Mouse (Mus musculus): ENCODE data around the gene Col18a1. TPM values are rescaled to one million over a fixed set of nuclear protein-coding genes. Genes with fewer than 3 reads are reported as not detected.

The Col18a1 gene
- polyA plus RNA-seq, 1 experiment from 2014 or later = 96.2 TPM

DNA sequence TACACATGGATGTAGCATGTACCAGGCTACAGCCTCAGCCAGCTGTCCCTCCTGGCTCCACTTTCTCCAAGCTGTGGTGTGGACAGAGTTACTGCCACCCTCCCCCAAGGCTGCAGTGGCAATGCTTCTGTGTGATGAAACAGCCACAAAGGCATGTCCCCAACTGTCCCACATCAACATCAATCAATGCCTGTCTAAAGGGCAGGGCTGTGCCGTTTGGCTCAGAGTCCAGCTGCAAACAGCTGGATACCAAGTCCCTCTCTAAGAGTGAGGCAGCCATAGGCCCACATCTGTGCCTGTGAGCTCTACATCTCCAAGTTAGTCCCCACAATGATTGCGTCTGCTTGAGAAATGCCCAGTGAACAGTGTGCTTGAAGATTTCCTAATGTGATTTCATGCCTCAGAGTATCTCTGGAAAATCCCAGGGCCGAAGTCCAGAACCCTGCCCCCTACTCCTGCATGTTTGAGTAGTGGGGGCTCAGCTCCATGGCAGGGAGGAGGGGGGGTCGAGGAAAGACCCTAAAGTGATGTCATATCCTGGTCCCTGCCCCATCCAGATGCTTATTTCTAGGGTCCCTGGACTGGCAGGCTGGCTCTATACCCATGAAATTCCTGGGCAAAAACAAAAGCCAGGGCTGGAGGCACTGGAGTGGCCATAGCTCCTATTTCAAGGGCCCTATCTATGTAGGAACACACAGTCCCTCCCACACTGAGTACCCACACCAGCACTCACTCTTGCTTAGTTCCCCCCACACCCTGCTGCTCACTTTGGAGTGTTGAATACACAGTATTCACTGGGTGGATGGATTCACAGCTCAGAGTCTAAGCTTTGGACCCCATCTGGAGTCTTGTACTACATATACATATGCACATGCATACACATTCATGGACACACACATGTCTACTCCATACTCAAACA is 49.6 kb downstream of the Col18a1 start:
- Histone ChIP-seq H3K9me3 (replicated peaks; ENCODE audit: control insufficient read depth, low read length) (no peaks in the 10 kb centered on the region), H3K36me3 (ENCODE audit: control insufficient read depth, insufficient read depth) (no peaks in the 10 kb centered on the region), H3K27me3 (ENCODE audit: control insufficient read depth, insufficient read depth, low read length) (no peaks in the 10 kb centered on the region), H3K27ac (ENCODE audit: low read length) (peak overlapping the region; percentile 20), H3K4me3 (ENCODE audit: low read length) (no peak overlapping the region), H3K9ac (ENCODE audit: low read length) (no peak overlapping the region), H3K4me1 (ENCODE audit: control insufficient read depth, insufficient read depth, low read length) (peaks cover 25% of the 10 kb centered on the region), H3K4me2 (ENCODE audit: low read depth, low read length) (no peak overlapping the region)
- no peak for ATAC-seq (replicated peaks; ENCODE audit: extremely low read depth, insufficient read depth, low FRiP score)
- 38% methylated on average over 4 of the region's 4 CpGs for WGBS

DNA sequence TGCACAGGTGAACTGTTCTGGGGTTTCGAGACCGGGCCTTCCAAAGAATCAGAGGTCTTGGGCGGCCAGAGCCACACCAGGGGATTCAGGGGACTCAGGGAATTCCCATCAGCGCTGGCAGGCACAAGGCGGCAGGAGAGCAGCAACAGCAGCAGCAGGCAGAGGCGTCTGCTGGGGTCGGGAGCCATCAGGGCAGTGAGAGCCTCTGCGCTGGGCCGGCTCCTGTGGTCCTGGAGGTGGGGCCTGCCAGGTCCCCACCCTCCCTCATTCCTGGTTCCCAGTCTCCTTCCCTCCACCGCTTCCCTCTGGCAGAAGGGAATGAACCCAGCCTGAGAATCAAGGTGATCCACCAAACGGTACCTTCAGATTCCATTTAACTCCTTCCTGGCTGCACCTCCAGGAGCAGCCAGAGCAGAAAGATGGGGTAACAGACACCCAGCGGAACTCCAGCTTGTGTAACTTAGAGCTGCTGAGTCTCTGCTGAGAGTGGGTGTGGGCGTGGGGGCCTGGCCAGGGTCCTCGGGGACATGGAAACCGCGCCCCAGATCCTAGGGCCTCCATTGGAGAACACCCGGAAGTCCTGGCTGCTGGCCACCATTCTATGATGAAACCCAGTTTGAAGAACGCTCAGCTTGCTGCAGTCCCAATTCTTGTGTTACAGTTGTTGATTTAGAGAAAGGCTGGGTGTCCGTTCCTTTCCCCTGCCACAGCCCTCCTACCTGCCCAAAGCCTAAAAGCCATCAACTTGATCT is 52.7 kb downstream of the Col18a1 start:
- Histone ChIP-seq H3K4me3 (ENCODE audit: low read length) (no peak overlapping the region), H3K9ac (ENCODE audit: low read length) (peak overlapping the region; percentile 8; the same call in 1 of the 2 replicates), H3K4me1 (ENCODE audit: control insufficient read depth, insufficient read depth, low read length) (peaks cover 36% of the 10 kb centered on the region), H3K36me3 (ENCODE audit: control insufficient read depth, insufficient read depth) (no peaks in the 10 kb centered on the region), H3K27me3 (ENCODE audit: control insufficient read depth, insufficient read depth, low read length) (no peaks in the 10 kb centered on the region), H3K27ac (ENCODE audit: low read length) (0 out of 2 replicates have a peak overlapping the region, but pooled peaks have one; percentile 12), H3K9me3 (replicated peaks; ENCODE audit: control insufficient read depth, low read length) (no peaks in the 10 kb centered on the region), H3K4me2 (ENCODE audit: low read depth, low read length) (peak overlapping the region; percentile 11; the same call in 1 of the 2 replicates)
- WGBS = 45% methylated on average over 19 of the region's 19 CpGs
- ATAC-seq (replicated peaks; ENCODE audit: extremely low read depth, insufficient read depth, low FRiP score) = no peak

DNA sequence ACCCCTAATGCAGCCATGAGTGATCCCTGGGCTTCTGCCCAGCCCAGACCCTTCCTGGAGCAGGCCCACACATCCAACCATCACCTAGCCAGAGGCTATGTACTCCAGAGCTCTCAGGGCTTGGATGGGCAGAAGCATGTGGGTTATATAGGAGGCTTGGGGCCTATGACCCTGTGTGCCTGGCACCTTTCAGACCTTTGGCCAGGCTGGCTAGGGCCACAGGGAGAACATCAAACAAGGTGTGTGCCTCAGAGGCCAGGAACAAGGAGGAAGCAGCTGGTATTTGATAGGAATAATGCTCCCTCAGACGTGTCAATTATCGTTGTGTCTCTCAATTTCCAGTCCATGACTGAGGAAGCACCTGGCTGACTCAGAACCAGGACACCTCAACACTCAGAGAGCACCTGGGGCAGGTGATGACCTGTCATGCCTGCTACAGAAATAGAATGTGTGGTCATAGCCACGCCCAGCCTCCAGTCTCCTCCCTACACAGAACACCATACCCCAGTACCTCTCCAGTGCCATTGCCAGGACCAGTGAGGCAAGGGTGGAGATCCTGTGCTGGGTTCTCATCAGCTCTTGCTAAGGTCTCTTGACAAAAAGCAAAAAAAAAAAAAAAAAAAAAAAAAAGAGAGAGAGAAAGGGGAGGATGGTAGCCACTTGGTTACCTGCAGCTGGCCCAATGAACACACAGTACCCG is 54.6 kb downstream of the Col18a1 start:
- WGBS = 79% methylated on average over 4 of the region's 4 CpGs
- H3K4me1 ChIP-seq (ENCODE audit: control insufficient read depth, insufficient read depth, low read length) = peaks cover 28% of the 10 kb centered on the region

DNA sequence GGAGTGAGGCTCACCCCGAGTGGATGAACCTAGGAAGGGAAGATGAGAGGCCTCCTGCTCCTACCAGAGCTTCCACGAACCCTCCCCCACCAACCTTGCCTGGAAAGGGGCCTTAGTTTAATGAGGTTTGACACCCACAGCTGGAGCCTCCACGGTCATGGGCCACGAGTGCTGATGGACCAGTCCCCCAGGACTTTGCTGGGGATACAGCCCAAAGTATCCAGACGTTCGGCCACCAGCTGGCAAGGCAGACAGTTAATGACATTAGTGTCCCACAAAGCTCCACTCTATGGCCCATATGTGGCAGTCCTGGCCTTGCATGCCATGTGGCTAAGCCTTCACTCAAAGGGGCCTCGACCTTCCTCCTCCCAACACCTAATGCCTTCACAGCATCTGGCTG is 55.5 kb downstream of the Col18a1 start:
- H3K4me1 ChIP-seq (ENCODE audit: control insufficient read depth, insufficient read depth, low read length) = peaks cover 23% of the 10 kb centered on the region
- H3K9ac ChIP-seq (ENCODE audit: low read length) = no peak overlapping the region
- no peak for ATAC-seq (replicated peaks; ENCODE audit: extremely low read depth, insufficient read depth, low FRiP score)
- 69% methylated on average over 7 of the region's 7 CpGs for WGBS
- H3K9me3 ChIP-seq (replicated peaks; ENCODE audit: control insufficient read depth, low read length) = 0 out of 2 replicates have a peak, but pooled peaks cover 1% of the 10 kb centered on the region
- no peak overlapping the region for H3K4me3 ChIP-seq (ENCODE audit: low read length)
- no peaks in the 10 kb centered on the region for H3K36me3 ChIP-seq (ENCODE audit: control insufficient read depth, insufficient read depth)
- no peaks in the 10 kb centered on the region for H3K27me3 ChIP-seq (ENCODE audit: control insufficient read depth, insufficient read depth, low read length)
- no peak overlapping the region for H3K4me2 ChIP-seq (ENCODE audit: low read depth, low read length)
- H3K27ac ChIP-seq (ENCODE audit: low read length) = no peak overlapping the region

More for the DNA sequence above, 54.6 kb downstream of the Col18a1 start:
- ATAC-seq (replicated peaks; ENCODE audit: extremely low read depth, insufficient read depth, low FRiP score) = no peak
- Histone ChIP-seq H3K4me3 (ENCODE audit: low read length) (no peak overlapping the region), H3K27ac (ENCODE audit: low read length) (no peak overlapping the region), H3K27me3 (ENCODE audit: control insufficient read depth, insufficient read depth, low read length) (no peaks in the 10 kb centered on the region), H3K4me2 (ENCODE audit: low read depth, low read length) (no peak overlapping the region), H3K9ac (ENCODE audit: low read length) (no peak overlapping the region), H3K36me3 (ENCODE audit: control insufficient read depth, insufficient read depth) (no peaks in the 10 kb centered on the region), H3K9me3 (replicated peaks; ENCODE audit: control insufficient read depth, low read length) (no peaks in the 10 kb centered on the region)

DNA sequence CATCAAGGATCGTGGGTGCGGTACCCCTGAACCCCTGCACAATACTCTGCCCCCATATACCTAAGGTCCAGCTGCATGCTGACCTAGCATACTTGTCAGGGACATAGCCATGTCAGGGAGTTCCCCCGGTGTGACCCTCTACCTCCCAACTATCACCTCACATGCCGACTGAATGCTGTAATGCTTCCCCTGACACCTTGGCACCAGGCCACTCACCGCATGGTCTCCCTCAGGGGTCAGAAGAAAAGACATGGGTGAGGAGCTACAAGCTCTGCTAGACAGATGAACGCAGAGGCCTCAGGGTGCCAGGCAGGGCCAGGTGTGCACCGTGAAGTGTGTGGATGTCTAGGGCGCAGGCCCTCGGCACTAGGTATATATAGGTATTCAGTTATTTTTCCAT is 56.3 kb downstream of the Col18a1 start:
- no peaks in the 10 kb centered on the region for H3K27me3 ChIP-seq (ENCODE audit: control insufficient read depth, insufficient read depth, low read length)
- no peak overlapping the region for H3K4me2 ChIP-seq (ENCODE audit: low read depth, low read length)
- 0 out of 2 replicates have a peak, but pooled peaks cover 2% of the 10 kb centered on the region for H3K9me3 ChIP-seq (replicated peaks; ENCODE audit: control insufficient read depth, low read length)
- peak; percentile 26; the same call in 1 of the 2 replicates for ATAC-seq (replicated peaks; ENCODE audit: extremely low read depth, insufficient read depth, low FRiP score)
- H3K4me1 ChIP-seq (ENCODE audit: control insufficient read depth, insufficient read depth, low read length) = peaks cover 23% of the 10 kb centered on the region
- WGBS = 59% methylated on average over 9 of the region's 9 CpGs
- H3K36me3 ChIP-seq (ENCODE audit: control insufficient read depth, insufficient read depth) = no peaks in the 10 kb centered on the region
- H3K9ac ChIP-seq (ENCODE audit: low read length) = no peak overlapping the region
- H3K4me3 ChIP-seq (ENCODE audit: low read length) = no peak overlapping the region
- H3K27ac ChIP-seq (ENCODE audit: low read length) = no peak overlapping the region

DNA sequence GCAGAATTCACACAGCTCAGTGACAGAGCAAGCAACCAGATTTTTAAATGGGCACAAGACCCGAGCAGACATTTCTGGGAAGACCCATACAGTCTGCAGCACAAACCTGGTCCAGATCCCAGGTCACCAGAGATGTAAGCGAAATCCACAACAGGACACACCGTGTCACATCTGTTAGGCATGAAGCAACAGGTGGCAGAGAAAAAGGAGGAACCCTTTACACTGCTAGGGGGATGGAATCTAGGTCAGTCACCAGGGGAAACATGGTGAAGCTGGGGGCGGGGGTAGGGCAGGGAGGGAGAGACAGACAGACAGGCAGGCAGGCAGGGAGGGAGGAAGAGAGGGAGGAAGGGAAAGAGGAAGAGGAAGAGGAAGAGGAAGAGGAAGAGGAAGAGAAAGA is 58.2 kb downstream of the Col18a1 start:
- Histone ChIP-seq H3K4me3 (ENCODE audit: low read length) (no peak overlapping the region), H3K27ac (ENCODE audit: low read length) (no peak overlapping the region), H3K27me3 (ENCODE audit: control insufficient read depth, insufficient read depth, low read length) (no peaks in the 10 kb centered on the region), H3K9me3 (replicated peaks; ENCODE audit: control insufficient read depth, low read length) (0 out of 2 replicates have a peak, but pooled peaks cover 2% of the 10 kb centered on the region), H3K4me2 (ENCODE audit: low read depth, low read length) (no peak overlapping the region), H3K9ac (ENCODE audit: low read length) (no peak overlapping the region), H3K36me3 (ENCODE audit: control insufficient read depth, insufficient read depth) (no peaks in the 10 kb centered on the region), H3K4me1 (ENCODE audit: control insufficient read depth, insufficient read depth, low read length) (peaks cover 14% of the 10 kb centered on the region)
- 63% methylated on average over 4 of the region's 4 CpGs for WGBS
- no peak for ATAC-seq (replicated peaks; ENCODE audit: extremely low read depth, insufficient read depth, low FRiP score)

DNA sequence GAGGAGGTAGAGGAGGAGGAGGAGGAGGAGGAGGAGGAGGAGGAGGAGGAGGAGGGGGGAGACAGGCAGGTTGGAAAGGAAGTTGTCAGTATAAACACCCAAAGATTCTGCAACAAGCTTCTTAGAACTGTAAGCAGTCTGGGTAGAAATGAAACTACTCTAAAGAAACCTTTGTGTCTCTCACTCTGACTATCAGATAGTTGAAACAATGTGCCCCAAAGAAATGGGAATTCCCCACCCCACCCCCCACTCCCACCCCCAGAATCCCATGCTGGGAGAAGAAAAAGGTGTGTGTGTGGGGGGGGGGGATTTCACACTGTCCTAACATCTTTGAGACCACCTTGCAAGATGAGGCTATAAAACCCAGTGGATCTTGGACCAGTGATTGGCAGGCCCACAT is 62.0 kb downstream of the Col18a1 start:
- no peaks in the 10 kb centered on the region for H3K27me3 ChIP-seq (ENCODE audit: control insufficient read depth, insufficient read depth, low read length)
- no peak overlapping the region for H3K9ac ChIP-seq (ENCODE audit: low read length)
- H3K4me2 ChIP-seq (ENCODE audit: low read depth, low read length) = no peak overlapping the region
- peaks cover 3% of the 10 kb centered on the region; the same call in 1 of the 2 replicates for H3K4me1 ChIP-seq (ENCODE audit: control insufficient read depth, insufficient read depth, low read length)
- H3K36me3 ChIP-seq (ENCODE audit: control insufficient read depth, insufficient read depth) = no peaks in the 10 kb centered on the region
- ATAC-seq (replicated peaks; ENCODE audit: extremely low read depth, insufficient read depth, low FRiP score) = no peak
- no peak overlapping the region for H3K4me3 ChIP-seq (ENCODE audit: low read length)
- H3K9me3 ChIP-seq (replicated peaks; ENCODE audit: control insufficient read depth, low read length) = 0 out of 2 replicates have a peak, but pooled peaks cover 2% of the 10 kb centered on the region
- H3K27ac ChIP-seq (ENCODE audit: low read length) = no peak overlapping the region

DNA sequence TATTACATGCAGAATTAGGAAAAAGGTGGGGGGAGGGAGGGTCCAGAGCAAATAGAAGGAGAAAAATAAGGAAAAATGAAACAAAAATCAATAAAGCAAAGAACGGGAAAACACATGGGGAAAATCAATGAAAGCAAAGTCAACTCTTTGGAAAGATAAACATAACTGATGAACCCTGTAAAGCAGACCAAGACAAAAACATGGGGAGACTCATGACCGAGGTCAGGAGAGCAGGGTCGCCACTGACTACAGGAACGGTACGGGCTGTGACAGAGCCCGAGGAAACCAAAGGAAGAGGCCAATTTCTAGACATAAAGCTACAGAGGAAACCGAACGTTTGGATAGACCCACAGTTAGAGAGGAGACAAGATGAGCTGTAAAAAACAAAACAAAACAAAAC is 62.7 kb downstream of the Col18a1 start:
- no peak overlapping the region for H3K9ac ChIP-seq (ENCODE audit: low read length)
- peaks cover 2% of the 10 kb centered on the region; the same call in 1 of the 2 replicates for H3K4me1 ChIP-seq (ENCODE audit: control insufficient read depth, insufficient read depth, low read length)
- H3K4me2 ChIP-seq (ENCODE audit: low read depth, low read length) = no peak overlapping the region
- no peak overlapping the region for H3K27ac ChIP-seq (ENCODE audit: low read length)
- no peak overlapping the region for H3K4me3 ChIP-seq (ENCODE audit: low read length)
- ATAC-seq (replicated peaks; ENCODE audit: extremely low read depth, insufficient read depth, low FRiP score) = no peak
- H3K36me3 ChIP-seq (ENCODE audit: control insufficient read depth, insufficient read depth) = no peaks in the 10 kb centered on the region
- H3K27me3 ChIP-seq (ENCODE audit: control insufficient read depth, insufficient read depth, low read length) = no peaks in the 10 kb centered on the region
- 0 out of 2 replicates have a peak, but pooled peaks cover 2% of the 10 kb centered on the region for H3K9me3 ChIP-seq (replicated peaks; ENCODE audit: control insufficient read depth, low read length)
- WGBS = 48% methylated on average over 8 of the region's 8 CpGs

All from heart, embryonic 16.5 days (tissue).